Mouse (Mus musculus) 3134 (cell line): ENCODE data around the gene G530012D18Rik.
"Not testable (repeated sequence)": the region's sequence is repeated elsewhere in the genome, so short reads cannot be mapped to it uniquely, and the experiment has no call there.

Experiments
- DNase-seq: peaks from one replicate; pipeline ENCODE4 v3.0.0-alpha.2; 2011; ENCODE audit warnings: low spot score; ENCODE audit not compliant: insufficient read length; ENCODE audit errors: extremely low read depth

The G530012D18Rik gene

GRCm38 (mm10) chr1:85575376-85575775, at the start of gene G530012D18Rik:
Gene G530012D18Rik, plus strand, starts transcription at chr1:85575676.
- not testable (repeated sequence) for DNase-seq

GRCm38 (mm10) chr1:85526401-85526800, 49.1 kb upstream of the G530012D18Rik start:
- DNase-seq, result peak; percentile 4

GRCm38 (mm10) chr1:85528451-85529110, 46.9 kb upstream of the G530012D18Rik start:
- not testable (repeated sequence) for DNase-seq

GRCm38 (mm10) chr1:85543818-85544217, 31.7 kb upstream of the G530012D18Rik start:
- not testable (repeated sequence) for DNase-seq

- not testable (repeated sequence) for DNase-seq
Measured at GRCm38 (mm10) chr1:85546442-85546841, 29.0 kb upstream of the G530012D18Rik start.

GRCm38 (mm10) chr1:85555261-85555660, 20.2 kb upstream of the G530012D18Rik start:
- DNase-seq, result not testable (repeated sequence)

GRCm38 (mm10) chr1:85573554-85573953, 1.9 kb upstream of the G530012D18Rik start:
- not testable (repeated sequence) for DNase-seq

- DNase-seq, result not testable (repeated sequence)
Measured at GRCm38 (mm10) chr1:85578372-85579010, 3.0 kb downstream of the G530012D18Rik start.

- not testable (repeated sequence) for DNase-seq
Measured at GRCm38 (mm10) chr1:85579199-85580147, 4.0 kb downstream of the G530012D18Rik start.

GRCm38 (mm10) chr1:85580148-85580534, 4.7 kb downstream of the G530012D18Rik start:
- DNase-seq, result not testable (repeated sequence)

GRCm38 (mm10) chr1:85580578-85580977, 5.1 kb downstream of the G530012D18Rik start:
- not testable (repeated sequence) for DNase-seq

- DNase-seq, result peak; percentile 8
Measured at GRCm38 (mm10) chr1:85581518-85581917, 6.0 kb downstream of the G530012D18Rik start.

- not testable (repeated sequence) for DNase-seq
Measured at GRCm38 (mm10) chr1:85588697-85589096, 13.2 kb downstream of the G530012D18Rik start.

GRCm38 (mm10) chr1:85592526-85592925, 17.1 kb downstream of the G530012D18Rik start:
- DNase-seq, result not testable (repeated sequence)

- peak; percentile 38 for DNase-seq
Measured at GRCm38 (mm10) chr1:85598271-85599012, 23.0 kb downstream of the G530012D18Rik start, which contains the start of gene Sp110. Gene Sp110, minus strand, starts transcription at chr1:85598817.

- not testable (repeated sequence) for DNase-seq
Measured at GRCm38 (mm10) chr1:85600078-85600477, 24.6 kb downstream of the G530012D18Rik start, which contains the start of gene Sp140. Gene Sp140, plus strand, starts transcription at chr1:85600378.

- peak; percentile 44 for DNase-seq
Measured at GRCm38 (mm10) chr1:85600794-85601193, 25.3 kb downstream of the G530012D18Rik start.

GRCm38 (mm10) chr1:85604341-85604740, 28.9 kb downstream of the G530012D18Rik start:
- DNase-seq, result not testable (repeated sequence)

GRCm38 (mm10) chr1:85608361-85608760, 32.9 kb downstream of the G530012D18Rik start:
- not testable (repeated sequence) for DNase-seq

- not testable (repeated sequence) for DNase-seq
Measured at GRCm38 (mm10) chr1:85610581-85610980, 35.1 kb downstream of the G530012D18Rik start.
